Mouse (Mus musculus): Measurements from ENCODE around the gene Defb21.

Gene Defb21

GRCm38 (mm10) chr2:152604057-152604456 is 31.5 kb downstream of the Defb21 start, which contains the start of gene Defb36:
Gene Defb36 (plus strand): TSS chr2:152604327.
- DNase-seq (ENCODE audit: low spot score in 2 of 2): no peak

- DNase-seq (ENCODE audit: low spot score in 2 of 2): no peak
These were observed 35.2 kb downstream of the Defb21 start for GRCm38 (mm10) chr2:152607746-152608145.

- DNase-seq (ENCODE audit: low spot score in 2 of 2): no peak
These were observed 36.2 kb downstream of the Defb21 start for GRCm38 (mm10) chr2:152608719-152609118.

GRCm38 (mm10) chr2:152612193-152612592 is 39.6 kb downstream of the Defb21 start:
- no peak for DNase-seq (ENCODE audit: low spot score in 2 of 2)

GRCm38 (mm10) chr2:152615563-152615962 is 43.0 kb downstream of the Defb21 start:
- DNase-seq (ENCODE audit: low spot score in 2 of 2): peak in 1 of 2 experiments; percentile 55

GRCm38 (mm10) chr2:152616470-152616869 is 43.9 kb downstream of the Defb21 start:
- no peak for DNase-seq (ENCODE audit: low spot score in 2 of 2)

- DNase-seq (ENCODE audit: low spot score in 2 of 2): no peak
These were observed 44.8 kb downstream of the Defb21 start for GRCm38 (mm10) chr2:152617374-152617773.

GRCm38 (mm10) chr2:152620367-152621134 is 48.0 kb downstream of the Defb21 start:
- DNase-seq (ENCODE audit: low spot score in 2 of 2): no peak

GRCm38 (mm10) chr2:152622151-152622550 is 49.6 kb downstream of the Defb21 start:
- DNase-seq (ENCODE audit: low spot score in 2 of 2): no peak

GRCm38 (mm10) chr2:152622953-152623352 is 50.4 kb downstream of the Defb21 start, which contains the start of gene Defb25:
Gene Defb25 (minus strand): TSS chr2:152623053.
- DNase-seq (ENCODE audit: low spot score in 2 of 2): no peak

Measured in frontal cortex, postnatal 14 days (tissue).